Comparison of ENCODE assay signal across 8 mouse cellular contexts in genomic region chr9:61162884-61163283, GRCm38 (mm10).
"Had no signal": no experiment of that assay in that cellular context is flagged by ENCODE, and none has a peak within 500 bp of the region (broad histone marks: within the 10 kb centered on the region; RNA-seq: fewer than 3 reads in every experiment).

No protein-coding gene starts in this region.

- DNase-seq: kidney, adult 8-10 months; right cerebral cortex, adult 18-20 months; right cerebral cortex, postnatal 25 days; thymus, adult 18-20 months; thymus, postnatal 14 days had no signal

- H3K27ac ChIP-seq: layer of hippocampus, adult 2 months; liver, embryonic 14.5 days had no signal

- H3K9ac ChIP-seq: liver, embryonic 14.5 days had no signal

- ATAC-seq: midbrain, embryonic 16.5 days had no signal

- H3K4me3 ChIP-seq: layer of hippocampus, adult 2 months had no signal
